Mouse (Mus musculus) small intestine, adult 2 months (tissue): ENCODE measurements around the gene Relch.

Experiments used
- CTCF ChIP-seq: fragments of 200-500 bp; IDR thresholded peaks from 2 replicates; pipeline ENCODE4 v1.5.1; 2012; ENCODE audit warnings: low read depth, mild to moderate bottlenecking, control low read depth, inconsistent platforms, low read length, moderate library complexity, mixed read lengths; ENCODE audit not compliant: insufficient replicate concordance, insufficient read length; ENCODE audit errors: extremely low read depth
- POLR2A ChIP-seq: fragments of 200-500 bp; IDR thresholded peaks from 2 replicates; pipeline ENCODE4 v1.6.1; 2012; ENCODE audit warnings: low read depth, mild to moderate bottlenecking, control low read depth, inconsistent platforms, low read length, moderate library complexity

GRCm38 (mm10) chr1:105680587-105680986, 16.9 kb downstream of the Relch start:
- TF ChIP-seq CTCF (peak; percentile 56; the same call in 1 of the 2 replicates), POLR2A (no peak)
